12 mouse cellular contexts compared by ENCODE assay signal in the genomic region with DNA sequence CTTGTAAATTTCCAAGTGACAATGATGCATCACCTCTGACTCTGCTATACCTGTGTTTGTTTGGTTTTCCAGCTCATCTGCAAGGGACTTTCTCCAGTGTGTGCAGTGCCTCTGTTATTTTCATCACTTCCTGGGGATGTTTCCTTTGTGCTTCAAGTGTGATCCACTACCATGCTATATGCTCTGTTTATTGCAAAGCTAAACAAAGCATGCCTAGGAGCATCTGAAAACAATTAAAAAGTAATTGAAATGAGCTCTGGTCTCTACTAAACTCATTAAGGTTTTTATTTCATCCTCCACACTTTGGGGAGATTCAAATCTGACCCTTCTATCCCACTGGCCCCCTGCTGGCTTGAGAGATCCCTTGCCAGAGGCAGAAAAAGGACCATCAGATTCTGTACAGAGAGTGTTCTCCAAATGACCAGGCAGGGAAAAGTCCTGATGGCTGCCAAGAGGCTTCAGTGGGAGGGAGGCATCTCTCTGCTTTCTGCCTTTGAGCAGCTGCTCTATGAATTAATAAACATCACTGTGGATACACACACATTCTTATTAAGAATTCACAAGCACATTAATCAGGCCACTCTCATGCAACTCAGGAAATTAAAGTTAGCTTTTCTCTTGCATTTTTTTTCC. TPM values are rescaled to one million over a fixed set of nuclear protein-coding genes. Genes with fewer than 3 reads are reported as not detected.
DNase-seq lines count a peak whose midpoint lies in the region; ATAC-seq and TF ChIP-seq lines count a peak whose summit lies in the region.
"Had no signal": no experiment of that assay in that cellular context is flagged by ENCODE, and none has a peak within 500 bp of the region (broad histone marks: within the 10 kb centered on the region; RNA-seq: fewer than 3 reads in every experiment).

No protein-coding gene starts in this region.

- H3K27ac ChIP-seq in left cerebral cortex, adult 2 months = no peak overlapping the region
- H3K27ac ChIP-seq in hindbrain, postnatal 0 days = 0 out of 2 replicates have a peak overlapping the region, but pooled peaks have one; percentile 8
- peak overlapping the region; percentile 54 for H3K27ac ChIP-seq in neural tube, embryonic 15.5 days (replicated peaks)
- H3K27ac ChIP-seq: heart, embryonic 13.5 days had no signal

- DNase-seq in left cerebral cortex, postnatal 4 days = peak; percentile 77
- no peak for DNase-seq in left cerebral cortex, adult 2 months (ENCODE audit: extremely low spot score in 1 of 2, low spot score in 2 of 2)
- DNase-seq in cerebellum, adult 9-10 months = peak; percentile 26
- peak; percentile 71 for DNase-seq in hindbrain, postnatal 0 days (ENCODE audit: low spot score)
- DNase-seq in spleen, postnatal 14 days (ENCODE audit: low spot score in 2 of 2) = no peak
- DNase-seq in ovary, postnatal 10 days (ENCODE audit: low spot score) = no peak
- no peak for DNase-seq in lung, postnatal 4 days
- DNase-seq: right cerebral cortex, postnatal 25 days had no signal

- H3K4me3 ChIP-seq in left cerebral cortex, adult 2 months = no peak overlapping the region
- no peak overlapping the region for H3K4me3 ChIP-seq in hindbrain, postnatal 0 days (ENCODE audit: low read length)
- H3K4me3 ChIP-seq in neural tube, embryonic 15.5 days (replicated peaks) = no peak overlapping the region
- H3K4me3 ChIP-seq: heart, embryonic 13.5 days had no signal

- no peak overlapping the region for H3K9ac ChIP-seq in hindbrain, postnatal 0 days (replicated peaks; ENCODE audit: low read length)
- H3K9ac ChIP-seq in neural tube, embryonic 15.5 days (replicated peaks) = no peak overlapping the region
- H3K9ac ChIP-seq: heart, embryonic 13.5 days had no signal

- intact Hi-C loops in left cerebral cortex, postnatal 4 days (cut with DNase I) = no loop called here
- intact Hi-C loops in left cerebral cortex, adult 2 months (cut with DNase I) = no loop called here

- no peak for TF ChIP-seq CTCF in left cerebral cortex, adult 2 months (IDR thresholded peaks at IDR 0.05)
- peak; percentile 29 for TF ChIP-seq CTCF in hindbrain, postnatal 0 days (IDR thresholded peaks at IDR 0.05; ENCODE audit: low read depth)

- H3K9me3 ChIP-seq in hindbrain, postnatal 0 days (ENCODE audit: low read length) = no peaks in the 10 kb centered on the region
- no peaks in the 10 kb centered on the region for H3K9me3 ChIP-seq in neural tube, embryonic 15.5 days (replicated peaks)
- H3K9me3 ChIP-seq: heart, embryonic 13.5 days had no signal

- H3K4me2 ChIP-seq in hindbrain, postnatal 0 days (ENCODE audit: low read depth, low read length) = no peak overlapping the region
- no peak overlapping the region for H3K4me2 ChIP-seq in neural tube, embryonic 15.5 days
- H3K4me2 ChIP-seq: heart, embryonic 13.5 days; liver, embryonic 11.5 days had no signal

- peak; percentile 92 for ATAC-seq in hindbrain, postnatal 0 days
- peak; percentile 89 for ATAC-seq in neural tube, embryonic 15.5 days (ENCODE audit: low FRiP score)
- ATAC-seq: forebrain, embryonic 16.5 days had no signal

- no peaks in the 10 kb centered on the region for H3K27me3 ChIP-seq in hindbrain, postnatal 0 days (ENCODE audit: insufficient read depth, low read length)
- no peaks in the 10 kb centered on the region for H3K27me3 ChIP-seq in neural tube, embryonic 15.5 days (replicated peaks)
- H3K27me3 ChIP-seq: heart, embryonic 13.5 days had no signal

- no peaks in the 10 kb centered on the region for H3K36me3 ChIP-seq in hindbrain, postnatal 0 days (ENCODE audit: insufficient read depth, low read length)
- H3K36me3 ChIP-seq in neural tube, embryonic 15.5 days = no peaks in the 10 kb centered on the region
- H3K36me3 ChIP-seq: heart, embryonic 13.5 days had no signal

- H3K4me1 ChIP-seq in hindbrain, postnatal 0 days (ENCODE audit: insufficient read depth, low read length) = no peaks in the 10 kb centered on the region
- H3K4me1 ChIP-seq in neural tube, embryonic 15.5 days = no peaks in the 10 kb centered on the region
- H3K4me1 ChIP-seq: heart, embryonic 13.5 days had no signal

RNA-seq across cellular contexts. Expression of a gene that starts 57.0 kb away (rescaled TPM):
- 10 to 100 TPM; 16.6 to 21.8 TPM for total RNA-seq in left cerebral cortex, postnatal 4 days (2021)
- 10 to 100 TPM; 25.2 to 30.8 TPM for total RNA-seq in left cerebral cortex, adult 2 months (2021)
- 0.14 and 1.0 TPM in 2 replicates for total RNA-seq in hindbrain, postnatal 0 days (2014; rRNA removed)
- 2.1 and 2.5 TPM in 2 replicates for polyA plus RNA-seq in hindbrain, postnatal 0 days (2015; fragmentation: Nextera tagmentation; extraction: Ambion mirVana)
- 2.1 and 2.2 TPM in 2 replicates for polyA plus RNA-seq in neural tube, embryonic 15.5 days (2015; fragmentation: Nextera tagmentation; extraction: Ambion mirVana)

Comparison
In these comparisons a context has a peak if more than half of its experiments do, and no peak if none do; other contexts are left out.
1. DNase-seq: peak in left cerebral cortex, postnatal 4 days (single experiment), cerebellum, adult 9-10 months (single experiment) and hindbrain, postnatal 0 days (single experiment); none in left cerebral cortex, adult 2 months (0 of 2), spleen, postnatal 14 days (0 of 2), ovary, postnatal 10 days (single experiment) and lung, postnatal 4 days (0 of 2).